Mouse (Mus musculus) embryo, embryonic 10 days (tissue): ENCODE data around the gene Prr7.

Experiments used
- DNase-seq: peaks from one replicate; pipeline ENCODE4 v3.0.0-alpha.2; 2015; ENCODE audit warnings: low spot score

Prr7 gene

DNA sequence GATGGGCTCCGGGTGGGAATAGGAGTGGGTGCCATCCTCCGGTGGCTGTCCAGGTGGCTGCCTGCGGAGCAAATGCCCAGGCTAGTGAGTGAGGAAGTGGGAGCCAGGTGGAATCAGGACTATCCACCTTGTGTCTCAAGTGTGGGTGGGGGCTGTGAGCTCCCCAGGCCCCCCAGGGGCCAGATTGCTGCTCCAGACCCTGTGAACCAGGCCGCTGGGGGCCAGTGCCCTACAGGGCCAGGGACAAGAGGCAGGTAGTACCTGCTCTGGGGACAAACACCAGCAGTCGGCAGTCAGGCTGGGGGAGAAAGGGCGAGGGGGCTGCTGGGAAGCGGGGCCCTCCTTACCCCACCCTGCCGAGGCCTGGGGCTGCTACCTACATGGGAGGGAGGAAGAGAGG lies 12.2 kb downstream of the Prr7 start:
- DNase-seq = no peak

DNA sequence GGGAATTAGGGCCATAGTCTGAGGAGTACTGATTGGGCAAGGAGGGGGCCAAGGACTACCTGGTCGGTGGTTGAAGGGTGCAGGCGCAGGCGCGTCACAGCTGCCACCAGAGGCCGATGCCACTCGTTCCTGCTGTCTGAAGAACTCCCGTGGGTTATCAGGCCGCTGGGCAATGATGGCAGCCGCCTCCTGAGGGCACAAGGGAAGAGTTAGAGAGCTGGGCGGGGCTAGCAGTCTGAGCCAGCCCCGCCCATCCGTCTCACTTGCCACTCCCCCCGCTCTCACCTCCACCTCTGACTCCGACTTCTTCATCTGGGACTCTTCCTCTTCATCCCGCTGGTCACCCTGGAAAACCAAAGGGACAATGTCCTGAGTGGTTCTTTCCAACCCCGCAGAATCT lies 13.4 kb downstream of the Prr7 start:
- DNase-seq = no peak

- DNase-seq = peak; percentile 59
Measured at GRCm38 (mm10) chr13:55478036-55478435, 14.0 kb downstream of the Prr7 start.

- no peak for DNase-seq
Measured at GRCm38 (mm10) chr13:55479008-55479407, 14.9 kb downstream of the Prr7 start.

DNA sequence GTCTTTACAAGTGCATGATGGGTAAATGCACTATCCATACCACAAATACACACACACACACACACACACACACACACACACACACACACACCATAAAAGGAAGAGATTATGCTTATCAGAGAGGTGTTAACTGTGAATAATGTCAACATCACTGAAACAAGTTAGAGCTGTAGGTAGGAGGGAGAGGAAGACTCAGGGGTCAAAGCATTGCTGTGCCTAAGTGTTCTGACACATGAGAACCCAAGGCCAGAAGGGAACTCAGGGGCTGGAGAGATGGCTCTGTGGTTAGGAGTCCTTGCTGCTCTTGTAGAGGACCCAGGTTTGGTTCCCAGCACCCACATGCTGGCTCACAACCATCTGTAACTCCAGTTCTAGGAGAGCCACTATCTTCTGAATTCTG lies 15.9 kb downstream of the Prr7 start:
- DNase-seq = no peak

DNA sequence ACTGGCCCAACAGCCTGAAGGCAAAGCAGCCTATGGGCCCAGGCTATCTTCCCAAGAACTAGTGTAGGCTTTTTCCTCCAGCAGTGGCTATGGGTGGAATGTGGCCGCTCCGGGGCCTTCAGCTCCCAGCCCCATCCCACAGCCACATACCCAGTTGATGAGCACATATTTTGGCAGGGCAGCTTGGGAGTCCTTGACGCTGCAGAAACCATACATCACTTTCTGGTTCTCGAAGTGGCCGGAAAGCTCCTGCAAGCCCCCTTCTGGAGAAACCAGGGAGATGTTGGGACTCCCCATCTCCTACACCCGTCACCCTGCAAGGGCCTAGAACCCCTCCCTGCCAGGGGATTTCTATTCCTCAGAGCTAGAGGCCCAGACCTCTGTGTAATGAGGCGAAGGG lies 18.5 kb downstream of the Prr7 start:
- no peak for DNase-seq

DNA sequence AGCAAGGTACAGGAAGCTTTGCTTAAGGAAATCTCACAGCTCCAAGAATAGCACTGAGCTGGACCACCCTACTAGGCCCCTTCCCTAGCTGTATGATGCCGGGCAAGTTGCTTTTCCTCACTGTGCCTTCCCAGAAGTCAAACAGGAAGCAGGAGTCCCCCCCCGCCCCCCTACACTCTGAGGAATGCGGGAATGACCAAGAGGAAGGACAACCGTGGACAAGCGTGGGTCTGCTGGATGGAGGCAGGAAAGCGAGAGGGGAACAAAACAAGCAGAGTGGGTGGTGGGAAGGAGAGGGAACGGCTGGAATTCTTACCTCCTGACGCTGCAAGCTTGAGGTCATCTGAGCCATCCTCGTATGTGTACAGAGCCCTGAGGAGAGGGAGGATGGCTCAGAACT lies 19.0 kb downstream of the Prr7 start:
- DNase-seq = no peak

GRCm38 (mm10) chr13:55483593-55483992 lies 19.5 kb downstream of the Prr7 start:
- peak; percentile 77 for DNase-seq

GRCm38 (mm10) chr13:55484520-55485088 lies 20.5 kb downstream of the Prr7 start:
- DNase-seq = peak; percentile 26

- DNase-seq = peak; percentile 25
Measured at GRCm38 (mm10) chr13:55486029-55486794, 22.1 kb downstream of the Prr7 start.

DNA sequence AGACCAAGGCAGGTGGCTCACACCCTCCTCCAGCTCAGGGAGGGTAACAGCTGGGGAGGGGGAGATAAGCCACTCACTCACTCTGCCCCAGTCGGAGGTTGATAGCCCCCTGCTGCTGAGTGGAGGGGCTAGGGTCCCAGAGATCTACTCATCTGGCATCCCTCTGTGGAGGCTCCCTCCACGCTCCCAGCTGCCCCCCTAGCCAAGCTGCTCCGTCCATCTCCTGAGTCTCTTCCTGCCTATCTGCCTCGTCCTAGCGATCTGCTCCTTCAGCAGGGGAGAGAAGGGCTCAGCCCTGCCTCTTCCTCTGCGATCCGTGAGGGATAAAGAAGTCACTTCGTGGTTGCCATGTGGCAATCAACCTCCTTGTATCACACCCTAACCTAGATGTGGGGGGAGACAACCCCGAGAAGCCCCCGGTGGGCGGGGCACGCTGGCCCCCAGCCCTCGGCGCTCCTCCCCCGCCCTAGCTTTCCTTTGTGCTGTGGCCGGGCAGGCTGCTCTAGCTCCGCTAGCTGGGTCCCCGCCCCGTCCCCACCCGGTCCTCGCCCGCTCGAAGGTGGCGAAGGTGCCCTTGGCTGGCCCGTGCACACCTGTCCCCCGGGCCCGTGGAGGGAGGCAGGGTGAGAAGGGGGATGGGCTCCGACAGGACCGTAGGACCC lies 23.0 kb downstream of the Prr7 start:
- peak; percentile 60 for DNase-seq

- DNase-seq = peak; percentile 79
Measured at GRCm38 (mm10) chr13:55487578-55488498, 23.8 kb downstream of the Prr7 start, which contains the start of gene Dbn1. Gene Dbn1, minus strand, starts transcription at chr13:55488111.

DNA sequence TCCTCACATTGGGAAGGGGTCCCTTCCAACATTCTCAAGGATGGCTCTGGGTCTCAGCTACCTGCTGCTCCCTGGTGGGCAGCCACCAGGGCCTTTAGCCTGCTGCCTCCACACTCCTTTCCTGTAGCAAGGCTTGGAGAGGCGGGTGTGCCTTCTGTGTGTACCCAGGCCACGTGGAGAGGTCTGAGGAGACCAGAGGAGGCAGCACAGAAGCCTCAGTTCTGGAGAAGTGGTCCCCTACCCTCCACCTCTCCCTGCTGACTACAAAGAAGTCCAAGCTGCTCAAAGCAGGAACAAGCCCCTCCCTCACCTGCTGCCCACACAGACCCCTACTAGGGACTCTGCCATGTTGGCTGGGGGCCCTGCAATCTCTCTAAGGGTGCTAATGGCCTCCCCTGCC lies 30.2 kb downstream of the Prr7 start:
- DNase-seq = no peak

- DNase-seq = no peak
Measured at GRCm38 (mm10) chr13:55494883-55495621, 31.0 kb downstream of the Prr7 start.

GRCm38 (mm10) chr13:55495702-55496101 lies 31.6 kb downstream of the Prr7 start:
- peak; percentile 47 for DNase-seq

- no peak for DNase-seq
Measured at GRCm38 (mm10) chr13:55496661-55497060, 32.6 kb downstream of the Prr7 start.

GRCm38 (mm10) chr13:55498906-55499305 lies 34.8 kb downstream of the Prr7 start:
- DNase-seq = no peak

- no peak for DNase-seq
Measured at GRCm38 (mm10) chr13:55500575-55500974, 36.5 kb downstream of the Prr7 start.

DNA sequence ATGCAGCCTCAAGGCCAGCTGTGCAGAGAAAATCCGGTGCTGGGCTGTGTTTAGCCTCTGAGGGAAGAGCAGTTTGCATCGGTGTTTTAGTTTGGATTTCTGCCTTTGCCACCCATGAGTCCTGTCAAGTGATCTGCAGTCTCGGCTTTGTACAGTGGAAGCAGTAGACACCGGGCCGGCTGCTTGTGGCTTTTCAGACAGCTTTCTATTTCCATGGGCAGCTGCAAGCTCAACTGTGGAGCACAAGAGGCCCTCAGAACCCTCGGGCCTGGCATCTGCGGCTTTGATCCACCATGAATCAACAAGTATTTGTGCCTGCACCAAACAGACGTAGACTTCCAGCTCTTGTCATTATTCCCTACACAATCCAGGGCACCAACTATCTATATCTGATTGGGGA lies 38.3 kb downstream of the Prr7 start:
- no peak for DNase-seq

DNA sequence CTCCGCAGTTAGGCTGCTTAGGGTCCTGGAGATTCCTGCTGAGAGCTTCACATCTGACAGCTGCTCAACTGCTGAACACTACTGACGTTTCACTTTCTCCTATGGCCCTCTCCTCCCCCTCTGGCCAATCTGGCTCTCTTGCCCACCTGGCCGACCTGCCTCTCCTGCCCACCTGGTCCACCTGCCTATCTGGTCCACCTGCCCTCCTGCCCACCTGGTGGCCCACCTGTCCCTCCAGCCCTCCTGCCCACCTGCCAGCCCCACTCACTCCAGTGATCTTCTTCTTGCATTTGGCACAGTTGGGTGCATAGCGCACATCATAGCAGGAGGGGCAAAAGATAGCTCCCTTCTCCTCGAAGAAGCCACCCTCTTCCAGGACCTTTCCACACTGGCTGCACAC lies 40.3 kb downstream of the Prr7 start:
- no peak for DNase-seq

GRCm38 (mm10) chr13:55505810-55506209 lies 41.7 kb downstream of the Prr7 start:
- no peak for DNase-seq
